Mouse (Mus musculus) heart, embryonic 11.5 days (tissue): ENCODE measurements around the gene Catsper3. TPM values are rescaled to one million over a fixed set of nuclear protein-coding genes. Genes with fewer than 3 reads are reported as not detected.
A peak's percentile ranks its signal among the peaks of the same experiment; 100 is the strongest.

Experiments
- ATAC-seq: fragments of 200-750 bp; cut with Nextera tagmentation; replicated peaks from 2 replicates; pipeline ENCODE4 v1.8.0; 2017; ENCODE audit warnings: moderate library complexity; ENCODE audit not compliant: insufficient number of reproducible peaks, low FRiP score, low TSS enrichment
- H3K27ac ChIP-seq: fragments of 300-500 bp; sonication (generic); 2 replicates; pipeline ENCODE4 v1.5.1; 2014; ENCODE audit warnings: mild to moderate bottlenecking, low read depth, low read length
- H3K27me3 ChIP-seq: fragments of 300-500 bp; sonication (generic); 2 replicates; pipeline ENCODE4 v1.6.1; 2014; ENCODE audit warnings: mild to moderate bottlenecking, low read length, mixed read lengths; ENCODE audit not compliant: control insufficient read depth, insufficient read depth
- H3K36me3 ChIP-seq: fragments of 300-500 bp; sonication (generic); 2 replicates; pipeline ENCODE4 v1.6.1; 2014; ENCODE audit warnings: mild to moderate bottlenecking, low read length, moderate library complexity, mixed read lengths; ENCODE audit not compliant: control insufficient read depth, insufficient read depth
- H3K4me1 ChIP-seq: fragments of 300-500 bp; sonication (generic); 2 replicates; pipeline ENCODE4 v1.6.1; 2014; ENCODE audit warnings: low read length; ENCODE audit not compliant: control insufficient read depth, insufficient read depth
- H3K4me2 ChIP-seq: fragments of 300-500 bp; sonication (generic); 2 replicates; pipeline ENCODE4 v1.6.1; 2014; ENCODE audit warnings: mild to moderate bottlenecking, moderate library complexity
- H3K4me3 ChIP-seq: fragments of 300-500 bp; sonication (generic); 2 replicates; pipeline ENCODE4 v1.5.1; 2014; ENCODE audit warnings: low read depth, low read length
- H3K9ac ChIP-seq: fragments of 300-500 bp; sonication (generic); 2 replicates; pipeline ENCODE4 v1.6.1; 2014; ENCODE audit warnings: mild to moderate bottlenecking, low read depth, low read length, moderate library complexity
- H3K9me3 ChIP-seq: fragments of 300-500 bp; sonication (generic); replicated peaks from 2 replicates; pipeline ENCODE4 v1.6.1; 2016; ENCODE audit warnings: low read length; ENCODE audit not compliant: control insufficient read depth
- WGBS: fragments of 180-500 bp; shearing (Covaris S2); extraction: QIAGEN DNeasy Blood & Tissue Kit; methylation state at CpG from one replicate; pipeline ENCODE4 v1.1.7; 2014; ENCODE audit not compliant: insufficient replicate concordance; 5-methylcytosine and 5-hydroxymethylcytosine counted together
- polyA plus RNA-seq: library from polyadenylated mRNA; unstranded; fragments of >200 nt; fragmentation: Nextera tagmentation; extraction: Ambion mirVana; gene quantifications from 2 replicates; pipeline ENCODE4 v1.2.1, GENCODE M21; 2014

Catsper3 gene
- polyA plus RNA-seq, 1 experiment from 2014 or later = 0.11 TPM

GRCm38 (mm10) chr13:55836142-55836625 lies 51.8 kb downstream of the Catsper3 start, which contains the start of gene Pitx1:
Gene Pitx1 (minus strand): TSS chr13:55836192.
- H3K4me1 ChIP-seq = peaks cover 7% of the 10 kb centered on the region
- 3% methylated on average over 34 of the region's 36 CpGs for WGBS
- no peaks in the 10 kb centered on the region for H3K36me3 ChIP-seq
- peak within 1 kb of the TSS; percentile 25; the same call in 1 of the 2 replicates for H3K4me3 ChIP-seq
- H3K27ac ChIP-seq = no peak within 1 kb of the TSS
- peaks cover 97% of the 10 kb centered on the region for H3K27me3 ChIP-seq
- H3K9ac ChIP-seq = no peak within 1 kb of the TSS
- no peak for ATAC-seq
- peak within 1 kb of the TSS; percentile 37 for H3K4me2 ChIP-seq
- H3K9me3 ChIP-seq = no peaks in the 10 kb centered on the region

GRCm38 (mm10) chr13:55836786-55837780 lies 52.7 kb downstream of the Catsper3 start:
- Histone ChIP-seq H3K27ac (no peak overlapping the region), H3K4me2 (no peak overlapping the region), H3K9me3 (no peaks in the 10 kb centered on the region), H3K36me3 (no peaks in the 10 kb centered on the region), H3K9ac (no peak overlapping the region), H3K27me3 (peaks cover 96% of the 10 kb centered on the region), H3K4me1 (peaks cover 3% of the 10 kb centered on the region; the same call in 1 of the 2 replicates), H3K4me3 (no peak overlapping the region)
- ATAC-seq = no peak
- 2% methylated on average over 32 of the region's 32 CpGs for WGBS

- Histone ChIP-seq H3K36me3 (no peaks in the 10 kb centered on the region), H3K27ac (no peak overlapping the region), H3K9me3 (peaks cover 4% of the 10 kb centered on the region; the same call in 1 of the 2 replicates), H3K4me2 (no peak overlapping the region), H3K27me3 (peaks cover 76% of the 10 kb centered on the region), H3K4me1 (peaks cover 3% of the 10 kb centered on the region; the same call in 1 of the 2 replicates), H3K4me3 (no peak overlapping the region), H3K9ac (no peak overlapping the region)
- ATAC-seq = no peak
- 46% methylated on average over 14 of the region's 14 CpGs for WGBS
Observed at GRCm38 (mm10) chr13:55840223-55840622, 55.9 kb downstream of the Catsper3 start.

GRCm38 (mm10) chr13:55843700-55844099 lies 59.3 kb downstream of the Catsper3 start:
- Histone ChIP-seq H3K4me1 (peaks cover 2% of the 10 kb centered on the region; the same call in 1 of the 2 replicates), H3K9me3 (peaks cover 4% of the 10 kb centered on the region; the same call in 1 of the 2 replicates), H3K27ac (no peak overlapping the region), H3K9ac (no peak overlapping the region), H3K4me2 (no peak overlapping the region), H3K4me3 (no peak overlapping the region), H3K27me3 (peaks cover 45% of the 10 kb centered on the region), H3K36me3 (no peaks in the 10 kb centered on the region)
- ATAC-seq = no peak
- 83% methylated on average over 1 of the region's 1 CpGs for WGBS

GRCm38 (mm10) chr13:55847805-55848204 lies 63.4 kb downstream of the Catsper3 start:
- peak overlapping the region; percentile 44 for H3K4me2 ChIP-seq
- no peak overlapping the region for H3K4me3 ChIP-seq
- no peaks in the 10 kb centered on the region for H3K36me3 ChIP-seq
- 29% methylated on average over 10 of the region's 10 CpGs for WGBS
- peaks cover 4% of the 10 kb centered on the region; the same call in 1 of the 2 replicates for H3K9me3 ChIP-seq
- H3K27me3 ChIP-seq = peaks cover 10% of the 10 kb centered on the region
- H3K4me1 ChIP-seq = peaks cover 2% of the 10 kb centered on the region; the same call in 1 of the 2 replicates
- no peak overlapping the region for H3K27ac ChIP-seq
- H3K9ac ChIP-seq = no peak overlapping the region
- ATAC-seq = no peak

GRCm38 (mm10) chr13:55848604-55849190 lies 64.3 kb downstream of the Catsper3 start:
- Histone ChIP-seq H3K9me3 (peaks cover 2% of the 10 kb centered on the region; the same call in 1 of the 2 replicates), H3K4me1 (peaks cover 2% of the 10 kb centered on the region; the same call in 1 of the 2 replicates), H3K27ac (no peak overlapping the region), H3K4me2 (no peak overlapping the region), H3K9ac (no peak overlapping the region), H3K4me3 (no peak overlapping the region), H3K27me3 (peaks cover 7% of the 10 kb centered on the region), H3K36me3 (no peaks in the 10 kb centered on the region)
- WGBS = 67% methylated on average over 13 of the region's 13 CpGs
- no peak for ATAC-seq

GRCm38 (mm10) chr13:55850726-55851125 lies 66.4 kb downstream of the Catsper3 start:
- H3K4me3 ChIP-seq = no peak overlapping the region
- 0 out of 2 replicates have a peak, but pooled peaks have one; percentile 31 for ATAC-seq
- H3K4me2 ChIP-seq = no peak overlapping the region
- H3K9me3 ChIP-seq = no peaks in the 10 kb centered on the region
- peaks cover 2% of the 10 kb centered on the region; the same call in 1 of the 2 replicates for H3K4me1 ChIP-seq
- H3K27ac ChIP-seq = no peak overlapping the region
- WGBS = 69% methylated on average over 5 of the region's 5 CpGs
- H3K27me3 ChIP-seq = peaks cover 7% of the 10 kb centered on the region
- H3K36me3 ChIP-seq = no peaks in the 10 kb centered on the region
- H3K9ac ChIP-seq = no peak overlapping the region

- 63% methylated on average over 3 of the region's 3 CpGs for WGBS
- no peak overlapping the region for H3K4me2 ChIP-seq
- H3K36me3 ChIP-seq = no peaks in the 10 kb centered on the region
- no peak overlapping the region for H3K9ac ChIP-seq
- H3K4me1 ChIP-seq = peaks cover 2% of the 10 kb centered on the region; the same call in 1 of the 2 replicates
- no peak for ATAC-seq
- H3K27me3 ChIP-seq = peaks cover 8% of the 10 kb centered on the region
- no peak overlapping the region for H3K27ac ChIP-seq
- H3K4me3 ChIP-seq = no peak overlapping the region
- H3K9me3 ChIP-seq = no peaks in the 10 kb centered on the region
Observed at GRCm38 (mm10) chr13:55852205-55852604, 67.8 kb downstream of the Catsper3 start.
